Mouse (Mus musculus) G1E-ER4 (cell line): Measurements from ENCODE around the gene Chia1. TPM values are rescaled to one million over a fixed set of nuclear protein-coding genes. Genes with fewer than 3 reads are reported as not detected.

Experiments used
- GATA1 ChIP-seq: IDR thresholded peaks from one replicate; pipeline ENCODE4 v1.8.0; 2012; ENCODE audit warnings: low read length, inconsistent platforms
- polyA plus RNA-seq: library from polyadenylated mRNA; stranded (reverse); fragments of >175 nt; gene quantifications from 2 replicates; pipeline ENCODE4 v1.2.3, GENCODE M21; 2012

Gene Chia1
- polyA plus RNA-seq: not detected in 2 replicates

DNA sequence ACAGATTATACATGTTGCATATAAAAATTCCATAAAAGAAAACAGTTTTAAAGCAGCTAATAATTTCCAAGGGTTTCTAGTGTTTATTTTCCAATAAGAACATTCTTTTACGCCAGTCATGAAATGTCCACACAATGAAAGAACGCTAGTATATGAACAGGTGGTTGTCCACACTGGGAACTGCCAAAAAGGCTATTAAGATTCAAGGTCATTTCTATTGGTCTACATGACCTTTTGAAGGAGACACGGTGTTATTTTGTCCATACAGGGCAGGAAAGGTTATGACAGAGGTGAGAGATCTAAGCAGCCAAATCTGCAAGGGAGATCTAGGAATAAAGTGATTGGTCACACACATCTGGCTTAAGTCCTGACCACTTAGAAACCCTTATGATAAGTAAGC lies at the start of gene Chia1:
Gene Chia1 (plus strand): TSS at position 301 of the 400 bp plus-strand sequence.
- no peak for TF ChIP-seq GATA1

DNA sequence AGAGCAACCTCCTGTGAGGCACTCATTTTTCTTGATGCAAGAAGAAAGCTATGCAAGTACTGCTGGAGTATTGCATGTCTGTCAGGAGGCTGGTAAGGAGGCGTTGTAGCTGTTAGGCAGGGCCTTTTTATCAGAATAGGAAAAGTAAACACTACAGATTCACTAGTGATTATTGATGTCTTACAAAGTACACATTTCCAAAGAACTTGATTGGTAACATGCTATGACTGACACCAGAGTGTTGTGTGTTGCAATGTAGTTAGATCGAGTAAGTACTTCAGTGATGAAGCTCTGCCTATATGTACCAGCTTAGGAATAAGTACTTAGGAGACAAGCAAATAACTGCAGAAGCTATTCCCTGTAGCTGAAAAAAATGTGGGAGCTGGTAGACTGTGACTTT lies 42.0 kb upstream of the Chia1 start:
- TF ChIP-seq GATA1: no peak

DNA sequence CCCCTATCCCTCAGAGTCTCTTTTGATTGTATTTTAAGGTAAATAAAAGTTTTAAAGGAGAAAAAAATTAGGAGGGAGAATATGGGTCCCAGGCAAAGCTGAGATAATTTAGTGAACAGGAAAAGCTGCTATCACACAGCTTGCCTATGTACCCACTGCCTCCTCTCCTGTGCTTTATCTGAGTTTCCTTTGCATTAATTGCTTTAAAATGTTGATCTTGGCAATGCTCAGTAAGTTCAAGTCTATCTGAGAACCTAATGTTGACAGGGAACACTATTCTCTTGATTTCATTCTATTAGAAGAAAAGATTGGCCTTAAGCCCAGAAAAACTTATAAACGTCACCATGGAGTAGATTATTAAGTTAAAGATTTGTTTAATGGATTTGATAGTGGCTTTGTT lies 38.2 kb upstream of the Chia1 start:
- no peak for TF ChIP-seq GATA1

DNA sequence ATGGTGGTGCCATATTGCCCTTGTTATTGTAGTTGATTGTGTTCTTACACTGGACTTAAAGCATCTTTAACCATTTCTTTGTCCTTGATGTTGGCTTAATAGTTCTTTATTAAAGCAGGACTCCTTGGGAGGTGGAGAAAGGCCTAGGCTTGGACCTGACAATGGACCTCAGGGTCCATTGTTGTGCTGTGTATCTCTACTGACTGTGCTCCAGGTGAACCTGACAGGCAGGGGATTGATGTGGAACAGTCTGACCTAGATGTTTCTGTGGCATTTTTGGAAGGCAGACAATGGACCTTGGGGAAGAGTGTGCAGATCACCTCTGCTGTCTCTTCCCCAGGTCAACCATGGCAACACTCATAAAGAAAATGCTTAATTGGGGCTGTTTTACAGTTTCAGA lies 14.0 kb downstream of the Chia1 start:
- no peak for TF ChIP-seq GATA1

DNA sequence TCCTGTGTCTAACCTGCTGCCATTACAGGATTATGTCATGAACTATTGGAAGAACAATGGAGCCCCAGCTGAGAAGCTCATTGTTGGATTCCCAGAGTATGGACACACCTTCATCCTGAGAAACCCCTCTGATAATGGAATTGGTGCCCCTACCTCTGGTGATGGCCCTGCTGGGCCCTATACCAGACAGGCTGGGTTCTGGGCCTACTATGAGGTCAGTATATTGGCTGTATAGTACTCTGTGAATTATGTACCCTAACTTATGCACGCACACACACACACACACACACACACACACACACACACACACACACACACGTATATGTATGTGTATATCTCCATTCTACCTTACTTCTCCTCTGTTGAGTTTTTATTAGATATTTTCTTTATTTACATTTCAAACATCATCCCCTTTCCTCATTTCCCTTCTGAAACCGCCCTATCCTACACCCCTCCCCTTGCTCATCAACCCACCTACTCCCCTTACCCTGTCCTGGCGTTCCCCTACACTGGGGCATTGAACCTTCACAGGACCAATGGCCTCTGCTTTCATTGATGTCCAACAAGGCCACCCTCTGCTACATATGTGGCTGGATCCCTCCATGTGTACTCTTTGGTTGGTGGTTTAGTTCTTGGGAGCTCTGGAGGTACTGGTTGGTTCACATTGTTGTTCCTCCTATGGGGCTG lies 15.9 kb downstream of the Chia1 start:
- TF ChIP-seq GATA1: no peak

DNA sequence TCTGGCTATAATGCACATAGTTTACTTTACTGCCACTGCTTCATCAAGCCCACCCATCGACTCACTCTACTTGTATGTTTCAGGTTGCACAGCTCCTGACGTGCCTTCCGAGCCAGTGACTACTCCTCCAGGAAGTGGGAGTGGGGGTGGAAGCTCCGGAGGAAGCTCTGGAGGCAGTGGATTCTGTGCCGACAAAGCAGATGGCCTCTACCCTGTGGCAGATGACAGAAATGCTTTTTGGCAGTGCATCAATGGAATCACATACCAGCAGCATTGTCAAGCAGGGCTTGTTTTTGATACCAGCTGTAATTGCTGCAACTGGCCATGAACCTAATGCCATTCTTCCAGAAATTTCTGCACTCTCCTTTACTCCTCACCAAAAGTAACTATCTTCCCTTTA lies 18.7 kb downstream of the Chia1 start:
- TF ChIP-seq GATA1: no peak

DNA sequence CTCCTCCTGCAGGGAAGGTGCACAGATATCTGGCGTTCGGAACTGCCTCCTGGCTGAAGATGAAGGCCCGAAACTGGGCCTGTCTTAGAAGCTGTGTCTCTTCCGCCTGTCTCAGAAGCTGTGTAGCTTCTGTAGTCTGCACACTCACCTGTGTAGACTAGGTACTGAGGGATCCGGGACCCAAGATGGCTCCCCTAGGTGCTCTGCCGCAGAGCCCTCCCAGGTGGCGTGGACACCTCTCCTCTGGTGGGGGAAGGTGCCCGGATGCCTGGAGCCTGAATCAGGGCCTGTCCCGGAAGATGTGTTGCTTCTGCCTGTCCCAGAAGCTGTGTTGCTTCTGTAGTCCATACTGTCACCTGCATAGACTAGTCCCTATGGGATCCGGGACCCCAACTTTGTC lies 31.1 kb downstream of the Chia1 start:
- TF ChIP-seq GATA1: no peak

DNA sequence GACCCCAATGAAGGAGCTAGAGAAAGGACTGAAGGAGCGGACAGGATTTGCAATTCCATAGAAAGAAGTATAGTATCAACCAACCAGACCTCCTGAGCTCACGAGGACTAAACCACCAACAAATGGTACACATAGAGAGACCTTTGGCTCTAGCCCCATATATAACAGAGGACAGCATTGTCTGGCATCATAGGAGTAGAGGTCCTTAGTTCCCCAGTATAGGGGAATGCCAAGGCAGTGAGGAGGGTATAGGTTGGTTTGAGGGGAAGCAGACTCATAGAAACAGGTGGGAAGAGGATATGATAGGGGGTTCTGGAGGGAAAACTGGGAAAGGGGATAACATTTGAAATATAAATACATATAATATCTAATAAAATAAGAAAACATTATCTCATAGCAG lies 41.4 kb downstream of the Chia1 start:
- no peak for TF ChIP-seq GATA1

DNA sequence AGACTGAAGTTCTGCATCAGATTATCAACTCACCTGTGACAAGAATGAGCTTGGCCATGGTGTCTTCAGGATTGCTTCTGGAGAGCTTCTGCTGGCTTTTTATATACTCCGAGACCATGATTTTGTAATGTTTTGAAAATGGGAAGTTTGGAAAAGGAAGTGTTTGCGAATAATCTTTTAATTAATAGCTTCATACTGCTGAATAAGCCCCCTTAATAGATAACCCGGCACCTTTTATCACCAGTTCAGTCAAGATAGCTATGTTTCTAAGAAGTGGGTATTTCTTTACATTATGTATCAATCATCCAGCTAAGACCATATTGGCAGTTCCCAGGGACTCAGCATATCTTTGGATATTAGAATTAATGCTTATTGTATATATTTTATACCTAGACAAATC lies 54.4 kb downstream of the Chia1 start, which contains the start of gene Chil3:
Gene Chil3 (minus strand): TSS at position 101 of the 400 bp plus-strand sequence.
- no peak for TF ChIP-seq GATA1

DNA sequence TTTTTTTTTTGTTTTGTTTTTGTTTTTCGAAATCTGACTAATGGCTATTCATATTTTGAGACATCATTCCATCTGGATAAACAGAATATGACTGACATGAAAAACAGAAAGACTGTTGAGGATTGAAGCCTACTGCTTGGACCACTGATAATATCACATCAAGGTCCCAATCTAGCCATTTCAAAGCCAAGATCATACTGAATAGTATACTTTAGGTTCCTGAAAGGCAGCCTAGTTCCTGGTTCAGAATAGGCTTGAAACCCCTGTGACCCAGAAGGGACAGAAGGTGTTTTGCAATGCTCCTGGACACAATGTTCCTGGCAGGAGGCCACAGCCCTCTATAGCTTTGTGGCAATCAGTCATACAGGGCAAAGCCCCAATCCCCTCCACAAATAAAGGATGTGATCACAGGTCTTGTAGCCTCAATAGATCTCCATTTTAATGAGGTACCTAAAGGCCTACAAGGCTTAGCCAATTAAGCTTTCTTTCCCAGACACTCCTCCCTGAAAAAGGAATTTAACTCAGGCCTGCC lies 57.6 kb downstream of the Chia1 start:
- no peak for TF ChIP-seq GATA1

DNA sequence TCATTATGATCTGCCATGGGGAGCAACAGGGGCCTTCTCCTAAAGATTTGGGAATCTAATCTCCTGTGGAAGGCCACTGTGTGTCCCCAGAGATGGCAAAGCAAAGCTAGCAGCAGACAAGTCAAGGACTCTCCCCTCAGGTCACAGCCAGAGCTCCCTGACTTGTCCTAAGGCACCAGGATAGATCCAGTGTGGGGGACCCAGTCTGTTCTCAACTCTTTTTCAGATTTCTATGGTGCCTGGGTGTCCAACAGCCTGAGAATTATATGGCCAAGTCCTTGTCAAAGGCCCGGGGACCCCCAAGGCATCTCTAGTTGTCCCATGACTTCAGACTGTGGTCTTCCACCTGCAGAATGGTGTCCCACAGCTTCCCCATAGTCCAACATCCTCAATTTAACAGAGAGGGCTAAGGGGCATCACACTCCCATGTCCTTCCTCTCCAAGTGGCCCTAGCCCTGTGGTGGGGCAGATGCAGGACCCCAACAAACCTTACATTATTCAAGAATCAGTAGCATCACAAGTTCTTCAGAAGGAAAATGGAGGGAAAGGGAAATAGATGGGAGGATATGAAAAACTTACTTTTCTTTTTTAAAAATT lies 58.2 kb downstream of the Chia1 start:
- TF ChIP-seq GATA1: no peak

DNA sequence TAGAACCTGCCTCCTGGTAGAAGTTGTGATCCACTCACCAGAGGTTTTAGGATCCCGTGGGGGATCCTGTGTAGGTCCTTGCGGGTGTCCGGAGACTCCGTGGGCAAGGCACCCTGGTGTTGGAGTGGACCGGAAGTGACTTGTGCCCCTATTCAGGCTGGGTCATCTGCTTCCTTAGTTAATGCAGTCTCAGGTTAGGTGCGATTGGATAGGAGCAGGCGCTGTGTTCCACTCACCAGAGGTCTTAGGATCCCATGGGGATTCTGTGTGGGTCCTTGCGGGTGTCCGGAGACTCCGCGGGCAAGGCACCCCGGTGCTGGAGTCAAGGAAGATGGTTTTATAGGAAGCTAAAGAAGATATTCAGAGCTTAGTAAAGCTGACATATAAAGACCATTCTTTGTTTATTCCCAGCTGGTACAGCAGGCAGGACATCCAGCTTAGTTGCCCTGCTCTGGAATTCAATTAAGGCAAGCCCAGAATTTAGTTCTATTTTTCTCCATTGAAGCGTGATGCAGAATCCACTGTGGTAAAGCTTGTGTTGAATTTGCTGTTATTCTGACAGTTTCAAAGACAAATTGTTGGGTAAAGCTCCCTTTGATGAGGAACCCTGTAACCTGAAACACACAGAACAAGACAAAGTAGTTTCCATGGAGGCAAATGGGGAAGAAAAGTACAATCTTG lies 64.6 kb downstream of the Chia1 start:
- TF ChIP-seq GATA1: no peak

Other genes with a start within 250 kb of the Chia1 start
- not detected in 2 replicates for gene Adora3, start 242.4 kb upstream of the Chia1 start, polyA plus RNA-seq
- not detected in 2 replicates for gene Tmigd3, start 242.3 kb upstream of the Chia1 start, polyA plus RNA-seq
- gene I830077J02Rik, start 180.6 kb upstream of the Chia1 start, polyA plus RNA-seq: 0.56 TPM in 2 replicates
- gene Wdr77, start 153.9 kb upstream of the Chia1 start, polyA plus RNA-seq: 87.9 and 105 TPM in 2 replicates
- gene Atp5f1, start 153.1 kb upstream of the Chia1 start, polyA plus RNA-seq: 96.5 and 102 TPM in 2 replicates
- gene Ovgp1, start 139.5 kb upstream of the Chia1 start, polyA plus RNA-seq: 0.13 and 0.23 TPM in 2 replicates
- gene Pifo, start 98.6 kb upstream of the Chia1 start, polyA plus RNA-seq: not detected in 2 replicates
- gene Chil5, start 80.4 kb upstream of the Chia1 start, polyA plus RNA-seq: not detected in 2 replicates
- not detected in 2 replicates for gene Chil3, start 54.3 kb downstream of the Chia1 start, polyA plus RNA-seq
- not detected in 2 replicates for gene Chil4, start 106.3 kb downstream of the Chia1 start, polyA plus RNA-seq